Mouse (Mus musculus): Measurements from ENCODE around the gene Gle1.

DNA sequence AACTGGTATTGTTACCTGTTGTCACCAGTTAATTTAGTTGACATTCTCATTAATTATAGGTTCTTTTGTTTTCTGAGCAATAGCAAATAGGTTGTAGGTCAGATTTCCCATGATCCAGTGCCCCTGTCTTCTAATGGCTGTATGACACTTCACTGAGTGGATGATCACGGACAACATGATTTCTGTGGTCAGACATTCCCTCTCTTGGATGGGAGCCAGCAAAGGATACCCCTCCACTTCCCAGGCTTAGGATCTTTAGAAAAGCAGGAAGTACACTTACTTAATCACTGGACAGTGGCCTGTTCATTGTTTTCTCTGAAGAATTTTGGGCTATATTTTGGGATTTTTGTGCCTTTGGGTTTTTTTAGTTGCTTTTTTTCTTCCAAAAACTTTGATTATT, 73.9 kb downstream of the Gle1 start:
- TF ChIP-seq POLR2A (IDR thresholded peaks at IDR 0.05; ENCODE audit: borderline replicate concordance, extremely low read depth, low read depth, low read length) (no peak), CTCF (IDR thresholded peaks at IDR 0.05; ENCODE audit: insufficient read depth, low read length) (no peak)
